Mouse (Mus musculus) kidney, adult 9 months (tissue): ENCODE data around the gene Ldb1.
A peak's percentile ranks its signal among the peaks of the same experiment; 100 is the strongest.

Experiments
- DNase-seq: peaks from one replicate; pipeline ENCODE4 v3.0.0; 2022

Gene Ldb1

DNA sequence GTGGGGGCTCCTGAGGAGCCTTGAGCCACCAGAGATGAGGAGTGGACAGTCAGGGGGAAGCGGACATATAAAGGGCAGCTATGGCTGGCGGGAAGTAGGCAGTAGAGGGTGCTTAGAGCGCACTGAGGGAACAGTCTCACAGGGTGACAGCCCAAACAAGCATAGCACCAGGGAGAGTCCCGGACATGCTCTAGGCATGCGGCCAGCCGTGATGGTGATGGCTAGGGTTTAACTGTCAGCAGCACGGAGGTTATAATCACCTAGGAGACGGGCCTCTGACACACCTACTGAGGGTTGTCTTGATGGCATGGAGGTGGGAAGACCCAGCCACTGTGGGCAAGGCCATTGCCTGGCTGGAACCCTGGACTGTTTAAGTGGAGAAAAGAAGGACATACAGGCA, 18.4 kb downstream of the Ldb1 start:
- DNase-seq: no peak

DNA sequence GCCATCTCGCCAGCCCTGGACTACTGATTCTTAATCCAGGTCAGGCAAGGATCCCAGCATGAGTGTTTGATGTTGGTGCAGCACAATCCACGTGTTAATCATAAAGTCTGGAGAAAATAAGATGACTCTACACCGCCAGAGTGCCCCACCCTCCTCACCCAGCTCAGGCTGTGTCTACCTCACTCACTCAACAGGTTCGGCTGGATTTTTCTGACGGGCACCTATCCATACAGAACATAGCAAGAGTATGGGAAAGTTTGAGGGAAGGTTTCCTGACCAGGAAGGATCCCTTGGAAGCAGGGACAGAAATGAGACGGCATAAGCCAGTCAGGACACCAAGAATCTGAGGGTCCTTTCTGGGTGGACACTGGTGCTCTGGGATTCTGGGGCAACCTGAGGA, 20.1 kb downstream of the Ldb1 start:
- DNase-seq: no peak

DNA sequence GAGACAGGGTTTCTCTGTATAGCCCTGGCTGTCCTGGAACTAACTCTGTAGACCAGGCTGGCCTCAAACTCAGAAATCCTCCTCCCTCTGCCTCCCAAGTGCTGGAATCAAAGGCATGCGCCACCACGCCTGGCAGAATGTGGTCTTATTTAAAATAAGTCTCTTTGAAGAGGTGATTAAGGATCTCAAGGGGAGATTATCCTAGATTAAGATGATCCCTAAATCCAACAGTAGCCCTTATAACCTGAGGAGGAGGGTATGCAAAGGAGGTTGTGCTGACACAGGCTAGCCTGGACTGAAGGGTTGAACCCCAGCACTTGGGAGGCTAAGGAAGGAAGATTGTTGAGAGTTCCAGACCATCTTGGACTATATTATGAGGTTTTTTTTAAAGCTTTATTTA, 29.0 kb downstream of the Ldb1 start:
- no peak for DNase-seq

DNA sequence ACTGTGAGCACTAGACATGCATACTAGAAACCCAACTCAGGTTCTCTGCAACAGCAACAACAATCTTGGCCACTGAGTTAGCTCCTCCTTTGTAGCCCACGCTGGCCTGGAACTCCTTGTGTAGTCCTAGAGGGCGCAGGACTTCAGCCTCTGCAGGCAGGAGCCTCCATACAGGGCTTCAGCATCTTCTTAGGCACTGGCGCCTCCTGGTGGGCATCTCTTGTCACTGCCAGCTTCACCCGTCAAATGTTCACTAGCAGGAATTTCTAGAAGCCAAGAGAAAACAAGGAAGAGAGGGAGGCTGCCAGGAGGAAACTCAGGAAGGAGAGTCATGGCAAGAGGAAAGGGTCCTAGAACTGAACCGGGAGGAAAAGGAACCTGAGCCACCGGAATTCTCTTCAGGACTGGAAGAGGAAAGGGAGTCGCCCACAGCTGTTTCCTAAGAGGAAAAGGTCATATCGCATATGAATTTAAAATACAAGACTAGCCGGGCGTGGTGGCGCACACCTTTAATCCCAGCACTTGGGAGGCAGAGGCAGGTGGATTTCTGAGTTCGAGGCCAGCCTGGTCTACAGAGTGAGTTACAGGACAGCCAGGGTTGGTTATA, 30.3 kb downstream of the Ldb1 start:
- DNase-seq: peak; percentile 97

DNA sequence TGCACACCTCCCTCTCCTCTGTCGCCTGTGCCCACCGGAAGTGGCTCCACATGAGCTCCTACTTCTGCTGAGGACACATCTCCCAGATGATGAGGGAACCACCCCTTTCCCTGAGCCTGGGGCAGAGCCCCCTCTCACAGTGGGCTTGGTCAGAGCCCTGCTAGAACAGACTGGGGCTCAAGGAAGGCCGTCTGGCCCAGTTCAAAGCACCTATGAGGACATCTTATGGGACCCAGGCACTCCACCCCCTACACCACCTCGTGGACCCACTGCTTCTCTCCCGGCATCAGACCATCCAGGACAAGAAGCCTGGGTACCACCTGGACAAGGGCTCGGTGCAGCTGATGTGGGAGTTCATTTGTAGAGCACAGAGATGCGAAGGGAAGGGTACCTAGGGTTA, 39.3 kb downstream of the Ldb1 start:
- DNase-seq: no peak

DNA sequence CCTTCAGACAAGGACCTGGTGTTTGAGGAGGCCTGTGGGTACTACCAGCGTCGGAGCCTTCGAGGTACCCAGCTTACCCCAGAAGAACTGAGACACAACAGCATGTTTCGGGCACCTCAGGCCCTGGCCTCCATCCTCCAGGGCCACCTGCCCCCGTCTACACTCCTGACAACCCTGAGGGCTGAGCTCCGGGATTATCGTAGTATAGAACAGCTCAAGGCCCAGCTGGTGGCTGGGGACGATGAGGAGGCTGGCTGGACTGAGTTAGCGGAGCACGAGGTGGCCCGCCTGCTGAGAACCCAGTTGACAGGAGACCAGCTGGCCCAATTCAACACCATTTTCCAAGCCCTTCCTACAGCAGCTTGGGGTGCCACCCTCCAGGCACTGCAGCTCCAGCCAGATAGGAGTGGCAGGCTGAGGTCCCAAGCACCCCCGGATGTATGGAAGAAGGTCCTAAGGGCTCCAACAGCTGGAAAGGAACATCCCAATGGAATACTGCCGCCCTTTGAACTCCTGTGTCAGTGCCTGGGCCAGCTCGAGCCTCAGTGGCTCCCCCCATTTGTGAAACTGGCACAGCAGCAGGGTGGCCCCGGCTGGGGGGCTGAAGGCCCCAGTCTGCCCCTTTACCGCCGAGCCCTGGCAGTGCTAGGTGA, 40.1 kb downstream of the Ldb1 start:
- DNase-seq: no peak

DNA sequence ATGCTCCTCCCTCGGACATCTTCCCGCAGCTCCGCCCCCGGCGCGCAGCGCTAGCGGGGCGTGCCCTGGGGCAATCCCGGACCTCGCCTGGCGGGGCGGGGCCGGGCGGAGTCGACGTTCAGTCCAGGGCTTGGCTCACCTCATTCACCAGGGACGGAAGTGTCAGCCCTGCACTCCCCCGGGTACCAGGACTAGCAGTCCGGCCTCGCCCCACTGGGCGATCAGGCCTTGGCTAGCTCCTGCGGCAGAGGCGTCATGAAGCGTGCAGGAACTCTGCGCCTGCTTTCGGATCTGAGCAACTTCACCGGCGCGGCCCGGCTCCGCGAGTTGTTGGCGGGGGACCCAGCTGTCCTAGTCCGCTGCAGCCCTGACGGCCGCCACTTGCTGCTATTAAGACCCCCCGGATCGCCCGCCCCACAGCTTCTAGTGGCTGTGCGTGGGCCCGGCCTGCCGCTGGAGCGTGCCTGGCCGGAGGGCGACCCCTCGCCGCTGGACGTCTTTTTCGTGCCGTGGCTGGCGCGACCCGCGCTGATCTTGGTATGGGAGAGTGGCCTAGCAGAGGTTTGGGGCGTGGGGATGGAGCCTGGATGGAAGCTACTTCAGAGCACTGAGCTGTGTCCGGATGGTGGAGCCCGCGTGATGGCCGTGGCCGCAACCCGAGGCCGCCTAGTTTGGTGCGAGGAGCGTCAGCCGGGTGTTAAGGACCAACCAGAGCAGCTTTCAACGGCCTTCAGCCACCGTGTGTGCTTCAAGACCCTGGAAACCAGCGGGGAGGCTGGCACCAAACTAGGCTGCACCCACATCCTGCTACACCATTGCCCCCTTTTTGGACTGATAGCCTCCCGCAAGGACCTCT, 41.4 kb downstream of the Ldb1 start, which contains the start of gene Hps6:
Gene Hps6, plus strand, starts transcription at position 138 of the 856 bp plus-strand sequence.
- DNase-seq: peak; percentile 93

DNA sequence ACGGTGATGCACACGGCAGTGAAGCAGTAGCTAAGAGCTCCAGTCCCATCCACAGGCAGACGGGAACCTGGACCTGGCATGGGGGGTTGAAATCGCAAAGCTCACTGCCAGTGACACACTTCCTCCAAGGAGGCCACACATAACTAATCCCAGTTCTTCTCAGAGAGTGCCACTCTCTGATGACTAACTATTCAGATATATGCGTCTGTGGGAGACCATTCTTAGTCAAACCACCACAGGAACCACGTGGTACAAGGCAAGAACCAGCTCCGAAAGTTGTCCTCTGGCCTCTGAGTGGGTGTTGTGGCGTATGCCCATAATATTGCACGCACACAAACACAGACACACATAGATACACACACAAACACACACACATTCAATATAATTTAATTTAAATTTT, 42.7 kb downstream of the Ldb1 start:
- no peak for DNase-seq

DNA sequence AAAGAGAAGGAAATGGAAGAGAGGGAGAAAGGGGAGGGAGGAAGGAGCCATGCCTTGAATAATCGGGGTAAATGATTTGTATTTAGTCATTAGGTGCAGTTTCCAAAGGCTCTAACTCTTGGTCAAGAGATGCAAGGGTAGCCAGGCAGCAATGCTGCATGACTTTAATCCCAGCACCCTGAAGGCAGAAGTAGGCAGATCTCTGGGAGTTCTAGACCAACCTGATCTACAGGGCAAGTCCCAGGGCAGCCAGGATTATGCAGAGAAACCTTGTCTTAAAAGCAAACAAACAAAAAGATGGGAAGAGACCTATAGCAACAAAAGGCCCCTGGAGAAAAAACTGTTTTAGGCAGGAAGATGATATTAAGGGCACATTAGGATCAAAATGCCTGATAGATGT, 45.6 kb downstream of the Ldb1 start:
- DNase-seq: no peak

DNA sequence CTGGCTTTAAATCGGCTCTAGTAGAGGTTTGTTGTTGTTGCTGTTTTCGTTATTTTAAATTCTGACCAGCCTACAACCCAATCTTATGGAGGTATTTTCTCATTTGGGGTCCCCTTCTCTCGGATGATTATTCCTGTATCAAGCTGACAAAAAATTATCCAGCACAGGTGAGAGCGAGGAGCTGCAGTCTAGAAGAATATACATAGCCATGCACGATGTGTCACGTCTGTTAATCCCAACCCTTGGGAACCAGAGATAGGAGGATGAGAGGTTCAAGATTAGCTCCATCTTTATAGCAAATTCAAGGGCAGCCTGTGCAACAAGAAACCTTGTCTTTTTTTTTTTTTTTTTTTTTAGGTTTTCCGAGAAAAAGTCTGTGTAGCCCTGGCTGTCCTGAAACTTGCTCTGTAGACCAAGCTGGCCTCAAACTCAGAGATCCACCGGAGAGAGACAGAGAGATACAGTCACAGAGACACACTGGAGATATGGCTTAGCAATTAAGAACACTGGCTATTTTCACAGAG, 46.3 kb downstream of the Ldb1 start:
- DNase-seq: no peak

DNA sequence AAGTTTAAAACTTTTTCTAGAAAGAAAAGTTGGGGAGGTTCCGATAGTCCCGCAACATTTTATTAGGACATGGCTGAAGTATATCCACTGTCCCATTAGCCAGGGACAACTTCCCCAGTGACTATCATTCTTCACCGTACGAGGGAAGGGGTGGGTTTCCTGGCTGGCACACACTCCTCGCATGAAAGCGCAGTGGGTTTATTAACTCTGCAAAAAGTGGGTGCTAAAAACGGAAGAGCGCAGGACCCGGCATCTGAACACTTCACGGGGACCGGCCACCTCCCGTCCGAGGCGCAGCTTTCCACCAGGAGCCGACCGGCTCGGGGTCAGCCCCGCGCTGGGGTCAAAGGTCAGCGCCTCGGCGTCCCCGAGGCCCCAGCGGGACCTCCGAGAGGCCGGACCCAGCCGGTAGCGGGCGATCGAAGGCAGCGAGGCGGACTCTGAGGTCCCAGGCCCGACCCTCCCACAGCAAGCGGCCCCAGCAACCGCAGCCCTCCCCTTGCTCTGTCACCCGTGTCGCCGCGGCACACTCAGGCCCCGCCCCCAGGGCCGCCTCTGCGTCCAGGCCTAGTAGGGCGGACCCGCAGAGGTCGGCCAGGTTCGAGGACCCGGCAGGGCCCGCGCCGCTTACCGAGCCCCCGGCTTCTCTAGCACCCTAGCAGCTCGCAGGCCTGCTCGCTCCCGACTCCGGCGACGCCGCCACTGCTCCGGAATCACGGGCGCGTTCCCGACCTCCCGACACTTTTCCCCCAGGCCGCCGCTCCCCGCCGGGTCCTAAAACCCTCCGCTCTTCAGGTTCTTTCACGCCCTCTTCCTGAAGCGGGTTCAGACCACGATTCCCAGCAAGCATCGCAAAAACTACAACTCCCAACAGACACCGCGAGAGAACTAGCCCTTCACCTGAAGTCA, 47.0 kb downstream of the Ldb1 start, which contains the start of gene Armh3:
Gene Armh3, minus strand, starts transcription at position 704 of the 909 bp plus-strand sequence.
- peak; percentile 96 for DNase-seq

DNA sequence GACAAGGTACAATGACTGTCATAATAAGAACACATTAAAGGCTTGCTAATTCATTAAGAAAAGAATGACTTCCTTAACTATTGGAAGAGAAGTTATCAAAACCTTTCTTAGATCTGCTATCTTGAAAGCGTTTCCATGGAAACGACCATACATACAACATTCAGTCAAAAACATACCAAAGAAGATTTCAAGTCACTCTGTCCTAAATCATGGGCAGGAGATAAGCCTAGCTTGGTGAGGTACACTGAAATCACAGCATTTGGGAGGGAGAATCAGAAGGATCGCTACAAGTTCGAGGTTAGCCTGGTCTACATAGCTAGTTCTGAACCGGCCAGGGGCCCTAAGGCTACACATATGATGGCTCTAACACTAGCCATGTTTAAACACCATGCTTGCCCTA, 47.6 kb downstream of the Ldb1 start:
- no peak for DNase-seq

DNA sequence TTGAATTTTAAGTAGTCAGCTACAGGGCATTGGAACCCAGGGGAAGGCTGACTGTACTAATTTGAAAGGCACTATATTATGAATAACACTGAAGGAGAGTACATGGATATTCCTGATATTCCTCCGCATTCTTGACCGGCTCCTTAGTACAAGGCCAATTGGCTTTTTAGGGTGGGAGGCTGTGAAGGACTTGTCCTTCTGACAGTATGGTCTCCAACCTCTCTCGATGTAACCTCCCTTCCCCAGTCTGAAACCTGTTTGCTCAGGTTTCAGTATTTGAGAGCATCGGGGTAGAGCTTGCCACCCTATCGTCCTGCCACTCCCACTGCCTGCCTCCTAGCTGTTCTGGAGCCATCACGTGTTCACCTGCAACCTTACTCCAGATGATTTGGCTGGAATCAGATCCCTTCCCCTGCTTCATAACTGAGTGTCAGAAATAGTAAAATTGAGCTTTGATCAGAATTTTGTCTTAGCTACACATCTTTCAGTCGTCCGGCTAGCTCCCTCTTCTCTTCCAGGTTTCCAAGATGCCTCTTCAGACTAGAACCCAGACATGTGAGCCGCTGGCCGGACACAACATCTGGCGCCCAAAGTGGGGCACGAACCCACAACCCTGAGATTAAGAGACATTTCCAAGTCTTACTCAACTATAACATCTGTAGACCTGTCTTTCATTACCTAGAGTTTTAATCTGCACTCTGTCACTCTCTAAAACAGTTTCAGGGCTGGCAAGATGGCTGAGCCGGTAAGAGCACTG, 50.9 kb downstream of the Ldb1 start:
- DNase-seq: peak; percentile 75

DNA sequence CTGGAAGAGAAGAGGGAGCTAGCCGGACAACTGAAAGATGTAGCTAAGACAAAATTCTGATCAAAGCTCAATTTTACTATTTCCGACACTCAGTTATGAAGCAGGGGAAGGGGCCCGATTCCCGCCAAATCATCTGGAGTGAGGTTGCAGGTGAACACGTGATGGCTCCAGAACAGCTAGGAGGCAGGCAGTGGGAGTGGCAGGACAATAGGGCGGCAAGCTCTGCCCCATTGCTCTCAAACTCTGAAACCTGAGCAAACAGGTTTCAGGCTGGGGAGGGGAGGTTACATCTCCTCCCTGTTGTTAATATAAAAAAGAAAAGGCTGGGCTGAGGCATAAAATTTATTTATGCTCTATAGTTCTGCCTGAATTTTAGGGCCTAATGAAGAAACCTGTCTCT, 51.6 kb downstream of the Ldb1 start:
- DNase-seq: peak; percentile 78

DNA sequence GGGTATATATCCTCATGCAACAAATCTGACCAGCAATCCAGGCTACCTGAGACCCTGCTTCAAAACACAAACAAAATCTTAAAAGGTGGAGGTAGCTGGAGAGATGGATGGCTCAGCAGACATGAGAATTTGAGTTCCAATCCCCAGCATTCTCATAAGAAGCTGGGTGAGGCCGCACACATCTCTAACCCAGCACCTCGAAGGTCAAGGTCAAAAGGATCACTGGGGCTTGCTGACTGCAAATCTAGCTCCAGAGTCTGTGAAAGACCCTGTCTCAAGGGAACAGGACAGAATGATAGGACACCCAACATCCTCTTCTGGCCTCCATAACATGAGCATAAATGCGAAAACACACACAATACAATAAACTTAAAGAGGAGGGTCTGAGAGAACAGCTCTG, 53.8 kb downstream of the Ldb1 start:
- DNase-seq: no peak

DNA sequence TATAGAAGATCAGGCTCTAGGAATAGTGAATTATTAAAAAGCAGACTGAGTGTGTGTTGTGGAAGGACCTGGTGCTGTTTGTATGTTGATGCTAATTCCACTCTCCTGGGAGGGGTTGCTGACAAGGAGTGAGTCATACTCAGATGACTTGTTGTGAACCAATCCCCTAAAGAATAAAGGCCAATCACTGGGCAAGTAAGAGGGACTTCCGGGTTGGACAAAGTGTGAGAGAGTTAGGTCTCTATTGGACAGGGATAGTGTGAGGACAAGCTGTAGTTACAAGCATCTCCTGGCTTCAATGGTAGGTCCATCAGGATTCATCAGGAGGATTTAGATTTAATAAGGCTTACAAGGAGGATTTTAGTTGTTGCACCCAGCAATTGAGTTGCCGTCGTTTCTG, 56.8 kb downstream of the Ldb1 start:
- DNase-seq: no peak

DNA sequence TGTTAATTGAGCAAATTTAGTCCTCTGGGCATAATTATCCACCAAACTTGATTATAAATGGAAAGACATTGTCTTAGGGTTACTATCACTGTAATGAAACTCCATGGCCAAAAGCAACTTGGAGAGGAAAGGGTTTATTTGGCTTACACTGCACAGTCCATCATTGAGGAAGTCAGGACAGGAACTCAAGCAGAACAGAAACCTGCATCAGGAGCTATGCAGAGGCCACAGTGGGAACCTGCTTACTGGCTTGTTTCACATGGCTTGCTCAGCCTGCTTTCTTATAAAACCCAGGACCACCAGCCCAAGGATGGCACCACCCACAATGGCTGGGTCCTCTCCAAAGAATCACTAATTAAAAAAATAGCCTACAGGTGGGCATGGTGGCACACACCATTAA, 60.6 kb downstream of the Ldb1 start:
- DNase-seq: no peak
